Mouse (Mus musculus) intestine, postnatal 0 days (tissue): ENCODE data around the gene Mctp1. TPM values are rescaled to one million over a fixed set of nuclear protein-coding genes. Genes with fewer than 3 reads are reported as not detected.
A peak's percentile ranks its signal among the peaks of the same experiment; 100 is the strongest.
"Not testable (repeated sequence)": the region's sequence is repeated elsewhere in the genome, so short reads cannot be mapped to it uniquely, and the experiment has no call there.

ENCODE experiments used
- ATAC-seq: fragments of 200-750 bp; cut with Nextera tagmentation; 2 replicates; pipeline ENCODE4 v1.8.0; 2017; ENCODE audit warnings: mild to moderate bottlenecking, moderate TSS enrichment, moderate library complexity
- H3K27ac ChIP-seq: fragments of 300-500 bp; sonication (generic); 2 replicates; pipeline ENCODE4 v1.5.1; 2014; ENCODE audit warnings: mild to moderate bottlenecking, low read depth, low read length, moderate library complexity
- H3K27me3 ChIP-seq: fragments of 300-500 bp; sonication (generic); replicated peaks from 2 replicates; pipeline ENCODE4 v1.6.1; 2014; ENCODE audit warnings: low read length, mixed read lengths; ENCODE audit not compliant: control insufficient read depth, insufficient read depth
- H3K36me3 ChIP-seq: fragments of 300-500 bp; sonication (generic); 2 replicates; pipeline ENCODE4 v1.6.1; 2014; ENCODE audit warnings: mild to moderate bottlenecking, moderate library complexity; ENCODE audit not compliant: control insufficient read depth, insufficient read depth
- H3K4me1 ChIP-seq: fragments of 300-500 bp; sonication (generic); replicated peaks from 2 replicates; pipeline ENCODE4 v1.6.1; 2014; ENCODE audit warnings: antibody characterized with exemption, low read length, mixed read lengths; ENCODE audit not compliant: control insufficient read depth, insufficient read depth
- H3K4me2 ChIP-seq: fragments of 300-500 bp; sonication (generic); replicated peaks from 2 replicates; pipeline ENCODE4 v1.6.1; 2014; ENCODE audit warnings: low read depth, mild to moderate bottlenecking, moderate library complexity
- H3K4me3 ChIP-seq: fragments of 300-500 bp; sonication (generic); 2 replicates; pipeline ENCODE4 v1.5.1; 2014; ENCODE audit warnings: low read depth, low read length
- H3K9ac ChIP-seq: fragments of 300-500 bp; sonication (generic); 2 replicates; pipeline ENCODE4 v1.6.1; 2014; ENCODE audit warnings: mild to moderate bottlenecking, low read depth, low read length
- H3K9me3 ChIP-seq: fragments of 300-500 bp; sonication (generic); 2 replicates; pipeline ENCODE4 v1.6.1; 2016; ENCODE audit warnings: mixed run types; ENCODE audit not compliant: control insufficient read depth
- CTCF ChIP-seq: sonication (generic); IDR thresholded peaks from 2 replicates; pipeline ENCODE4 v1.5.1; 2016; ENCODE audit warnings: low read depth, mild to moderate bottlenecking, control low read depth, antibody characterized with exemption, moderate library complexity
- WGBS: fragments of 180-500 bp; shearing (Covaris S2); extraction: QIAGEN DNeasy Blood & Tissue Kit; methylation state at CpG from one replicate; pipeline ENCODE4 v1.1.7; 2014; 5-methylcytosine and 5-hydroxymethylcytosine counted together
- polyA plus RNA-seq: library from polyadenylated mRNA; unstranded; fragments of >200 nt; fragmentation: Nextera tagmentation; extraction: Ambion mirVana; gene quantifications from 2 replicates; pipeline ENCODE4 v1.2.1, GENCODE M21; 2015

Gene Mctp1
- 1.2 and 1.7 TPM in 2 replicates for polyA plus RNA-seq

GRCm38 (mm10) chr13:76383972-76384663 lies at the start of gene Mctp1:
Mctp1 (plus strand) TSS chr13:76384535.
- H3K4me1 ChIP-seq = 0 out of 2 replicates have a peak, but pooled peaks cover 3% of the 10 kb centered on the region
- peak within 1 kb of the TSS; percentile 98 for H3K4me2 ChIP-seq
- peak; percentile 86 for ATAC-seq
- peak within 1 kb of the TSS; percentile 37 for H3K9ac ChIP-seq
- H3K4me3 ChIP-seq = peak within 1 kb of the TSS; percentile 64
- WGBS = under 1% methylated on average over 55 of the region's 62 CpGs
- no peaks in the 10 kb centered on the region for H3K36me3 ChIP-seq
- no peak within 1 kb of the TSS for H3K27ac ChIP-seq
- H3K27me3 ChIP-seq = peaks cover 19% of the 10 kb centered on the region; the same call in 1 of the 2 replicates
- no peak for TF ChIP-seq CTCF
- H3K9me3 ChIP-seq = no peaks in the 10 kb centered on the region

- H3K4me1 ChIP-seq, H3K4me2 ChIP-seq, H3K9ac ChIP-seq, H3K9me3 ChIP-seq, H3K27me3 ChIP-seq, H3K4me3 ChIP-seq, H3K27ac ChIP-seq, ATAC-seq, H3K36me3 ChIP-seq: not testable (repeated sequence)
- whole genome bisulfite sequencing = 70% methylated on average over 17 of the region's 21 CpGs
Observed at GRCm38 (mm10) chr13:76345941-76346340, 38.4 kb upstream of the Mctp1 start.

- Histone ChIP-seq H3K9me3 (no peaks in the 10 kb centered on the region), H3K9ac (no peak overlapping the region), H3K27me3 (no peaks in the 10 kb centered on the region), H3K4me1 (no peaks in the 10 kb centered on the region; the same call in 1 of the 2 replicates), H3K27ac (no peak overlapping the region), H3K36me3 (no peaks in the 10 kb centered on the region), H3K4me3 (no peak overlapping the region), H3K4me2 (no peak overlapping the region)
- no peak for ATAC-seq
- no peak for TF ChIP-seq CTCF
Observed at GRCm38 (mm10) chr13:76358720-76359119, 25.6 kb upstream of the Mctp1 start.

GRCm38 (mm10) chr13:76384664-76385435 lies 515 bp downstream of the Mctp1 start:
- Histone ChIP-seq H3K4me2 (peak overlapping the region; percentile 98), H3K9me3 (no peaks in the 10 kb centered on the region), H3K4me3 (peak overlapping the region; percentile 64), H3K4me1 (0 out of 2 replicates have a peak, but pooled peaks cover 3% of the 10 kb centered on the region), H3K36me3 (no peaks in the 10 kb centered on the region), H3K9ac (peak overlapping the region; percentile 37), H3K27me3 (peaks cover 19% of the 10 kb centered on the region; the same call in 1 of the 2 replicates), H3K27ac (no peak overlapping the region)
- peak; percentile 73 for TF ChIP-seq CTCF
- WGBS = 1% methylated on average over 49 of the region's 58 CpGs
- peak; percentile 65 for ATAC-seq

- Histone ChIP-seq H3K4me3 (no peak overlapping the region), H3K9ac (no peak overlapping the region), H3K4me2 (no peak overlapping the region), H3K27me3 (peaks cover 8% of the 10 kb centered on the region; the same call in 1 of the 2 replicates), H3K4me1 (0 out of 2 replicates have a peak, but pooled peaks cover 3% of the 10 kb centered on the region), H3K36me3 (no peaks in the 10 kb centered on the region), H3K9me3 (no peaks in the 10 kb centered on the region), H3K27ac (no peak overlapping the region)
- ATAC-seq = no peak
- TF ChIP-seq CTCF = no peak
- WGBS = 69% methylated on average over 3 of the region's 3 CpGs
Observed at GRCm38 (mm10) chr13:76388615-76389014, 4.3 kb downstream of the Mctp1 start.

GRCm38 (mm10) chr13:76391920-76392319 lies 7.6 kb downstream of the Mctp1 start:
- Histone ChIP-seq H3K27ac (no peak overlapping the region), H3K36me3 (no peaks in the 10 kb centered on the region), H3K27me3 (no peaks in the 10 kb centered on the region), H3K4me3 (no peak overlapping the region), H3K4me2 (no peak overlapping the region), H3K9ac (no peak overlapping the region), H3K9me3 (no peaks in the 10 kb centered on the region), H3K4me1 (no peaks in the 10 kb centered on the region)
- no peak for TF ChIP-seq CTCF
- no peak for ATAC-seq
- 45% methylated on average over 2 of the region's 2 CpGs for WGBS
